Mouse (Mus musculus) spleen, adult 2 months (tissue): ENCODE results near the gene Sugt1. TPM values are rescaled to one million over a fixed set of nuclear protein-coding genes. Genes with fewer than 3 reads are reported as not detected.

Experiments
- DNase-seq, 2 experiments: peaks; one replicate each; pipeline versions ENCODE4 v3.0.0 to v3.0.0-alpha.2; 2012 to 2021; ENCODE audit warnings: low spot score in 2 of 2, low read depth in 1 of 2
- H3K27ac ChIP-seq: fragments of 200-500 bp; 2 replicates; pipeline ENCODE4 v1.5.1; 2012; ENCODE audit warnings: low read length, inconsistent platforms; ENCODE audit not compliant: insufficient read depth
- H3K27me3 ChIP-seq: fragments of 200-500 bp; 2 replicates; pipeline ENCODE4 v1.6.1; 2012; ENCODE audit warnings: mild to moderate bottlenecking, moderate library complexity, low read length, inconsistent platforms; ENCODE audit not compliant: control insufficient read depth, insufficient read depth
- H3K36me3 ChIP-seq: fragments of 200-500 bp; 2 replicates; pipeline ENCODE4 v1.6.1; 2012; ENCODE audit warnings: mild to moderate bottlenecking, low read length, inconsistent platforms; ENCODE audit not compliant: control insufficient read depth, insufficient read depth
- H3K4me1 ChIP-seq: fragments of 200-500 bp; 2 replicates; pipeline ENCODE4 v1.6.1; 2011; ENCODE audit warnings: inconsistent platforms; ENCODE audit not compliant: control insufficient read depth, insufficient read depth, insufficient read length
- H3K4me3 ChIP-seq: fragments of 200-500 bp; 2 replicates; pipeline ENCODE4 v1.5.1; 2011; ENCODE audit warnings: mild to moderate bottlenecking, inconsistent platforms; ENCODE audit not compliant: insufficient read depth, insufficient read length; ENCODE audit errors: extremely low read depth
- CTCF ChIP-seq: fragments of 200-500 bp; IDR thresholded peaks from 2 replicates; pipeline ENCODE4 v1.5.1; 2011; ENCODE audit warnings: mild to moderate bottlenecking, inconsistent platforms; ENCODE audit not compliant: insufficient read depth, insufficient read length, insufficient replicate concordance; ENCODE audit errors: extremely low read depth
- POLR2A ChIP-seq: fragments of 200-500 bp; IDR thresholded peaks from 2 replicates; pipeline ENCODE4 v1.6.1; 2011; ENCODE audit warnings: low read depth, low read length, inconsistent platforms
- WGBS: fragments of 180-500 bp; shearing (Covaris S2); methylation state at CpG from one replicate; pipeline ENCODE4 v1.1.7; 2018; 5-methylcytosine and 5-hydroxymethylcytosine counted together
- polyA plus RNA-seq: library from polyadenylated mRNA; depleted of rRNA; stranded (reverse); fragments of >200 nt; gene quantifications from 2 replicates; pipeline ENCODE4 v1.2.3, GENCODE M21; 2012

Gene Sugt1
- polyA plus RNA-seq, 1 experiment: 3.7 TPM

DNA sequence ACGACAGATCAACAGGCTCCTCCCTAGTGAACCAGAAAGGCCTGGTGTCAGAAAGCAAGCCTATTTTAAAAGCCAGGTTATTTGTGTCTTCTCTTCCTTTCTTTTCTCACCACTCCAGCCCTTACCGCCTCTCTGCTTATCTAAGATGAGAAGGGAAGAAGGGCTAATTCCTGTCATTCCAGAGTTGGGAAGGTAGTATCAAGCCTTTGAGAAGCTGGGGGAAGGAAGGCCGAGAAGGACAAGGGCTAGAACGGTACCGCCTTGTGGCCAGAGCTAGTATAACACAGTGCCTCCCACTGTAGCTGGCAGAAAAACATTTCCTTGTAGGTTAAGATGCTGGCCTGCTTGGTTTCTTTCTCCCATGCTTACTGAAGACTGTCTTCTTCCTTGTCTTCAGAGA, 24.7 kb upstream of the Sugt1 start:
- 40% methylated on average over 5 of the region's 5 CpGs for WGBS
- TF ChIP-seq POLR2A (no peak), CTCF (peak; percentile 38; the same call in 1 of the 2 replicates)
- peaks cover 1% of the 10 kb centered on the region; the same call in 1 of the 2 replicates for H3K4me1 ChIP-seq
- DNase-seq: peak in 1 of 2 experiments; percentile 44
- H3K36me3 ChIP-seq: peaks cover 30% of the 10 kb centered on the region
- no peaks in the 10 kb centered on the region for H3K27me3 ChIP-seq
- H3K27ac ChIP-seq: no peak overlapping the region
- no peak overlapping the region for H3K4me3 ChIP-seq

DNA sequence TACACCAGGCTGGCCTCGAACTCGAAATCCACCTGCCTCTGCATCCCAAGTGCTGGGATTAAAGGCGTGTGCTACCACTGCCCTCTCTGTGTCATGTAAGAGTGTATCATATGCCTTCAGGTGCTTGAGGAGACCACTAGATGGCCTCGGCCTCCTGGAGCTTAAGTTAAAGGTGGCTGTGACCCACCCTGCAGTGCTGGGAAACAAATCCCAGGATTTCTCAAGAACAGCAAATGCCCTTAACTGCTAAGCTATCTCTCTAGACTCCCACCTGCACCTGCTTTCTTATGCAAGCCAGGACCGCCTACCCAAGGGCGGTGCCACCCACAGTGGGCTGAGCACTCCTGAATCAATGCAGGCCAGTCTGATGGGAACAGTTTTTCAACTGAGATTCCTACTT, 22.7 kb upstream of the Sugt1 start:
- TF ChIP-seq CTCF (peak; percentile 6; the same call in 1 of the 2 replicates), POLR2A (no peak)
- Histone ChIP-seq H3K27ac (no peak overlapping the region), H3K4me1 (no peaks in the 10 kb centered on the region), H3K27me3 (no peaks in the 10 kb centered on the region), H3K4me3 (no peak overlapping the region), H3K36me3 (peaks cover 45% of the 10 kb centered on the region)
- no peak for DNase-seq
- 92% methylated on average over 6 of the region's 6 CpGs for WGBS

DNA sequence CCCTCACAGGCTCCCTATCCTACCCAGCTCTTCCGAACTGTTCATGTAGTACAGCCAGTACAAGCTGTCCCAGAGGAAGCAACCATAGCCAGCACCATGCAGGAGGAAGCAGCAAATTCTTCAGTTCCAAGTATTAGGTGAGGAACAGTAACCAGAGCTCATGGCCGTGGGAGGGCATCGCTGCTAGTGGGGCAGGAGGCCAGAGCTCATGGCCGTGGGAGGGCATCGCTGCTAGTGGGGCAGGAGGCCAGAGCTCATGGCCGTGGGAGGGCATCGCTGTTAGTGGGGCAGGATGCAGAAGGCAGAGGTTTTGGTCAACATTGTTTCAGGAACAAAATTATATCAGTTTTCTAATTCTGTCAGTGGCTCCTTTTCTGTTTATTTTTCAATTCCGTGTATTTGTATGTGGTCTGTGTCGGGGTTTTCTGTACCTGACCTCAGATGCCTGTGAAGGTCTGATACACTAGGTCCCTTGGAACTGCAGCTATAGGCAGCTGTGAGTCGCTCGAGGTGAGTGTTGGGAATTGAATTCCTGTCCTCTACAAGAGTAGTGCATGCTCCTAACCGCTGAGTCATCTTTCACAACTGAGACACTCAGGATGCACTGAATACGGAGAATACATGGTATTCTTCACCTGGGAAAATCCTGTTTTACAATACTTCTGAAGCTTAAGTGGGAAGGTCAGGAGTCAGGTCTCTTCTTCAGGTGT, 13.9 kb upstream of the Sugt1 start:
- Histone ChIP-seq H3K36me3 (peaks cover 42% of the 10 kb centered on the region), H3K4me1 (no peaks in the 10 kb centered on the region), H3K27ac (no peak overlapping the region), H3K4me3 (no peak overlapping the region), H3K27me3 (no peaks in the 10 kb centered on the region)
- no peak for DNase-seq
- TF ChIP-seq POLR2A (no peak), CTCF (no peak)
- 95% methylated on average over 13 of the region's 13 CpGs for WGBS

DNA sequence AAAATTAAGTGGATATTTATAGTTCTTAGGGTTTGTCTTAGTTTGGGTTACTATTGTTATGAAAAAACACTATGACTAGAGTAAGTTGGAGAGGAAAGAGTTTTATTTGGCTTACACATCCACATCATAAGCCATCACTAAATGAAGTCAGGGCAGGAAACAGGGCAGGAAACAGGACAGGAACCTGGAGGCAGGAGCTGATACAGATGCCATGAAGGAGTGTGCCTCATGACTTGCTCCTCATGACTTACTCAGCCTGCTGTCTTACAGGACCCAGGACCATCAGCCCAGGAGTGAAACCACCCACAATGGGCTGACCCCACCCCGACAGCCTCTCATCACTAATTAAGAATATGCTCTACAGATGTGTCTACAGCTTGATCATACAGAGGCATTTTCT, 13.1 kb upstream of the Sugt1 start:
- peaks cover 38% of the 10 kb centered on the region for H3K36me3 ChIP-seq
- H3K4me3 ChIP-seq: no peak overlapping the region
- 90% methylated on average over 1 of the region's 1 CpGs for WGBS
- H3K4me1 ChIP-seq: no peaks in the 10 kb centered on the region
- H3K27me3 ChIP-seq: no peaks in the 10 kb centered on the region
- no peak overlapping the region for H3K27ac ChIP-seq
- DNase-seq: no peak
- TF ChIP-seq CTCF (no peak), POLR2A (no peak)

DNA sequence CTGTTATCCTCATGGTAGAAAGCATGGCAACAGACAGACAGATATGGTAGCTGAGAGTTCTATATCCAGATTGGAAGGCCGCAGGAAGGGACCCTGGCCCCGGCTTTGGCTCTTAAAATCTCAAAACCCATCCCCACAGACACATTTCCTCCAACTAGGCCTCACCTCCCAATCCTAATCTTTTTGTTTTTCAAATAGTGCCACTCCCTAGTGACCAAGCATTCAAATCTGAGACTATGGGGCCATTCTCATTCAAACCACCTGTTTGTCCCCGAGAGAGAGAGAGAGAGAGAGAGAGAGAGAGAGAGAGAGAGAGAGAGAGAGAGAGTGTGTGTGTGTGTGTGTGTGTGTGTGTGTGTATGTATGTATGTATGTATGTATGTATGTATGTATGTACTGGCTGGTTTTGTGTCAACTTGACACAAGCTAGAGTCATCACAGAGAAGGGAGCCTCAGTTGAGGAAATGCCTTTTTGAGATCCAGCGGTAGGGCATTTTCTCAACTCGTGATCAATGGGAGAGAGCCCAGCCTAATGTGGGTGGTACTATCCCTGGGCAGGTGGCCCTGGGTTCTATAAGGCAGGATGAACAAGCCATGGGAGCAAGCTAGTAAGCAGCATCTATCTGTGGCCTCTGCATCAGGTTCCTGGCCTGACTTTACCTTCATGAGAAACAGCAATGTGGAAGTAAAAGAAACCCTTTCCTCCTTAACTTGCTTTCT, 3.8 kb upstream of the Sugt1 start:
- no peak for DNase-seq
- Histone ChIP-seq H3K27me3 (no peaks in the 10 kb centered on the region), H3K27ac (no peak overlapping the region), H3K4me3 (no peak overlapping the region), H3K4me1 (peaks cover 2% of the 10 kb centered on the region; the same call in 1 of the 2 replicates), H3K36me3 (peaks cover 16% of the 10 kb centered on the region)
- 90% methylated on average over 5 of the region's 5 CpGs for WGBS
- no peak for TF ChIP-seq CTCF
- no peak for TF ChIP-seq POLR2A

DNA sequence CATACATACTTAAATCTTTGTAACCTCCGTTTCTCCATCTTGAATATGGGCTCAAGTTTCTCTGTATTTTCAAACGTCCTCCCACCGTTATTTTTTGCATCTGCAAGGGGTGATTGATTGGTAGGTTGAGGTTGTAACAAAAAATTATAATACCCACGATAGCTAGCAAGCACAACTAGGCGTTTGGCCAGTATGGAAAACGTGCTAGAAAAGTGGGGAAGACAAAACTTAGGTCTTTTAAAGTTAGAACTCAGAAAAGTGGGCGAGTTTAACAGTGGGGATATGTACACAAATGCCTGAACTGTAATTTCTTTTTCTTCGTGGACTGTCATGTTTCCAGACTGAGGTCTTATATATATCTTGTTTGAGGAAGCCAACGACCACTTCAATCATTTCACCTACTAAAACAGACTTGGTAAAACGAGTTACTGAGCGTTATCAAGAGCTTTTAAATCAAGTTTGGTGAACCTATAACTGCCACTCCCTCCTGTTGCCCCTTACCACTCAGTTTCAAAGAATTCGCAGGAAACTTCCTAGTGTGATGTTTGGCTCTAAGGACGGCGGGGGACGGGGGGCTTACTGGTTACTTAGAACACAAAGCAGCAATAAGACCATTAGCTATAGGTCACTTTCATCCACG, 872 bp upstream of the Sugt1 start:
- H3K4me3 ChIP-seq: peak overlapping the region; percentile 93
- TF ChIP-seq CTCF (no peak), POLR2A (no peak)
- peaks cover 2% of the 10 kb centered on the region for H3K4me1 ChIP-seq
- H3K27ac ChIP-seq: peak overlapping the region; percentile 98
- DNase-seq: no peak
- H3K36me3 ChIP-seq: peaks cover 6% of the 10 kb centered on the region
- H3K27me3 ChIP-seq: no peaks in the 10 kb centered on the region
- WGBS: 28% methylated on average over 16 of the region's 16 CpGs
